Comparison of ENCODE assay signal across 21 mouse cellular contexts in the genomic region with DNA sequence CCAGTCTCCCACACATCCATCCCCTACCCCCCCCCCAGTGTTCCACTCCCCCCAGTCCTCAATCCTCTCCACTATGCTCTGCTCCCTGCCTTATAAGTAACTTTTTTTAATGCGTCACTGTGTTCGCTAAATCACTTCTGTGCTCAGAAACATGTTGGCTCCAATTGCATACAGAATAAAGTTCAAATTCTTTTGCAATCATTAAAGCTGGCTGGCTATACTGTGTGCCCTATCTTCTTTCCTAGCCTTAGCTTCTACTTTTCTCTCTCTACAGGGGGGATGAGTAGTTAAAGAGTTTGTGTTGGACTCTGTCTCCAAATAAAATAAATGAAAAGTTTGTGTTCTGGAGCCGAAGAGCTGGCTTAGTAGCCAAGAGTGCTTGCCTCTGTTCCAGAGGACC. TPM values are rescaled to one million over a fixed set of nuclear protein-coding genes. Genes with fewer than 3 reads are reported as not detected.
"Had no signal": no experiment of that assay in that cellular context is flagged by ENCODE, and none has a peak within 500 bp of the region (broad histone marks: within the 10 kb centered on the region; RNA-seq: fewer than 3 reads in every experiment).

No protein-coding gene starts in this region.

- H3K9me3 ChIP-seq: lung, embryonic 15.5 days; midbrain, embryonic 13.5 days; midbrain, embryonic 15.5 days; neural tube, embryonic 12.5 days; stomach, embryonic 15.5 days had no signal

- DNase-seq: lung, adult 2 months; lung, postnatal 14 days; lung, postnatal 36 days; right cerebral cortex, postnatal 14 days; thymus, adult 18-20 months; thymus, postnatal 14 days; thymus, postnatal 36 days had no signal

- H3K27ac ChIP-seq: lung, embryonic 15.5 days; macrophage; midbrain, embryonic 13.5 days; midbrain, embryonic 15.5 days; neural tube, embryonic 12.5 days; stomach, embryonic 15.5 days; stomach, postnatal 0 days had no signal

- ATAC-seq: lung, postnatal 0 days; midbrain, embryonic 13.5 days; midbrain, embryonic 15.5 days had no signal

- H3K9ac ChIP-seq: lung, embryonic 15.5 days; midbrain, embryonic 13.5 days; midbrain, embryonic 15.5 days; neural tube, embryonic 12.5 days; stomach, embryonic 15.5 days had no signal

- H3K4me3 ChIP-seq: lung, embryonic 15.5 days; megakaryocyte, embryonic 14.5 days; midbrain, embryonic 13.5 days; midbrain, embryonic 15.5 days; neural tube, embryonic 12.5 days; stomach, embryonic 15.5 days had no signal

- H3K27me3 ChIP-seq: lung, embryonic 15.5 days; megakaryocyte, embryonic 14.5 days; midbrain, embryonic 13.5 days; midbrain, embryonic 15.5 days; neural tube, embryonic 12.5 days; stomach, embryonic 15.5 days had no signal

- H3K4me2 ChIP-seq: lung, embryonic 15.5 days; midbrain, embryonic 11.5 days; midbrain, embryonic 13.5 days; midbrain, embryonic 15.5 days; neural tube, embryonic 12.5 days; stomach, embryonic 15.5 days had no signal

RNA-seq across cellular contexts. Expression of a gene that starts 7.1 kb away (rescaled TPM):
- total RNA-seq: monocyte, adult 5-6 weeks had no signal
- polyA plus RNA-seq: lung, embryonic 15.5 days; lung, postnatal 0 days; macrophage; midbrain, embryonic 11.5 days; midbrain, postnatal 0 days; stomach, embryonic 15.5 days; stomach, postnatal 0 days; testis, adult 2 months; thymus, postnatal 0 days had no signal
